Mouse (Mus musculus) stomach, embryonic 16.5 days (tissue): Measurements from ENCODE around the gene Tmem206. TPM values are rescaled to one million over a fixed set of nuclear protein-coding genes. Genes with fewer than 3 reads are reported as not detected.

Source experiments
- ATAC-seq: fragments of 200-750 bp; cut with Nextera tagmentation; 2 replicates; pipeline ENCODE4 v1.8.0; 2017; ENCODE audit warnings: moderate number of reproducible peaks, moderate TSS enrichment; ENCODE audit not compliant: insufficient read depth, low FRiP score
- H3K27ac ChIP-seq: fragments of 300-500 bp; sonication (generic); 2 replicates; pipeline ENCODE4 v1.5.1; 2014; ENCODE audit warnings: low read length
- H3K27me3 ChIP-seq: fragments of 300-500 bp; sonication (generic); 2 replicates; pipeline ENCODE4 v1.6.1; 2014; ENCODE audit warnings: low read length, control low read depth, mixed read lengths; ENCODE audit not compliant: control insufficient read depth, insufficient read depth
- H3K36me3 ChIP-seq: fragments of 300-500 bp; sonication (generic); 2 replicates; pipeline ENCODE4 v1.6.1; 2014; ENCODE audit warnings: low read length; ENCODE audit not compliant: control insufficient read depth, insufficient read depth
- H3K4me1 ChIP-seq: fragments of 300-500 bp; sonication (generic); 2 replicates; pipeline ENCODE4 v1.6.1; 2014; ENCODE audit warnings: low read length, control low read depth, mixed read lengths; ENCODE audit not compliant: control insufficient read depth, insufficient read depth
- H3K4me2 ChIP-seq: fragments of 300-500 bp; sonication (generic); 2 replicates; pipeline ENCODE4 v1.6.1; 2014; ENCODE audit warnings: low read depth, low read length, mixed read lengths
- H3K4me3 ChIP-seq: fragments of 300-500 bp; sonication (generic); replicated peaks from 2 replicates; pipeline ENCODE4 v1.5.1; 2014; ENCODE audit warnings: mild to moderate bottlenecking, low read length
- H3K9ac ChIP-seq: fragments of 300-500 bp; sonication (generic); 2 replicates; pipeline ENCODE4 v1.6.1; 2014; ENCODE audit warnings: low read length
- H3K9me3 ChIP-seq: fragments of 300-500 bp; sonication (generic); replicated peaks from 2 replicates; pipeline ENCODE4 v1.6.1; 2016; ENCODE audit warnings: low read length, control low read depth; ENCODE audit not compliant: control insufficient read depth
- WGBS: fragments of 180-500 bp; shearing (Covaris S2); extraction: QIAGEN DNeasy Blood & Tissue Kit; methylation state at CpG from one replicate; pipeline ENCODE4 v1.1.7; 2014; 5-methylcytosine and 5-hydroxymethylcytosine counted together
- polyA plus RNA-seq: library from polyadenylated mRNA; unstranded; fragments of >200 nt; fragmentation: Nextera tagmentation; extraction: Ambion mirVana; gene quantifications from 2 replicates; pipeline ENCODE4 v1.2.1, GENCODE M21; 2015

Tmem206 gene
- polyA plus RNA-seq, 1 experiment from 2014 or later: 18.2 TPM

DNA sequence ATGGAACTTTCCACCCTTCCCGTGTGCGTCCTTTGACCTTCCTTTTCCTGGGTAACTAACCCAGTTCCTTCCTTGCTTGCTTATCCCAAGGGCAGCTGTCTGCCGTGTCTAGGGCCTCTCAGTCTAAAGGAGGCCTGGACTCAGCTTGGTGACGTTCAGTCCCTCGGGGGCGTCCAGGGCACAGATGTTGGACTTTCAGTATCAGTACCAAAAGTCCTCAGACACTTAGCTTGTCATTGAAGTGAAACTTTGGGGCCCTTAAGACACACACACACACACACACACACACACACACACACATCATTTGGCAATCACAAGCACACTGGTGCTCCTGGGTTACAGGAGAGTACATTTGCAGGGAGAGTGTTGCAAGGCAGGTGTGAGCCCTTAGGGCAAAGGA is 21.5 kb upstream of the Tmem206 start:
- no peak for ATAC-seq
- H3K4me3 ChIP-seq: no peak overlapping the region
- no peak overlapping the region for H3K9ac ChIP-seq
- no peak overlapping the region for H3K27ac ChIP-seq
- H3K27me3 ChIP-seq: no peaks in the 10 kb centered on the region
- H3K4me2 ChIP-seq: no peak overlapping the region
- H3K4me1 ChIP-seq: no peaks in the 10 kb centered on the region
- H3K9me3 ChIP-seq: 0 out of 2 replicates have a peak, but pooled peaks cover 4% of the 10 kb centered on the region
- WGBS: 68% methylated on average over 6 of the region's 6 CpGs
- peaks cover 3% of the 10 kb centered on the region; the same call in 1 of the 2 replicates for H3K36me3 ChIP-seq

DNA sequence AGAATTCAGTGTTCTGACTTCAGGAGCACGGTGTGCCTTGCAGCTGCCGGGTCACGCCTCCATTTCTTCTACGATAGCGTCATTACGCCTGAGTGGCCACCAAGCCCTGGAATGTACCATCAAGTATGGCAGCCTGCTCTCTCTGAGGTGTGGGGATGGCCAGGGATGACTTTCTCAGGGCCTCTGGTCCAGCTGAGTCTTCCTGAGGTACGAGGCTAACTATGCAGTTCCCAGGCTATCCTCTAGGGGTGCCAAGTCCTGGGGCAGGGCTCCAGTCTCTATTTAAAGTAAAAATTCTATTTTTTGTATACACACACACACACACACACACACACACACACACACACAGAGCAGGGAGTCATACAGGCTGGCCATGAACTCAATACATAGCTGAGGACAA is 20.1 kb upstream of the Tmem206 start:
- WGBS: 72% methylated on average over 7 of the region's 7 CpGs
- H3K27ac ChIP-seq: no peak overlapping the region
- 0 out of 2 replicates have a peak, but pooled peaks cover 4% of the 10 kb centered on the region for H3K9me3 ChIP-seq
- H3K4me3 ChIP-seq: no peak overlapping the region
- H3K4me1 ChIP-seq: no peaks in the 10 kb centered on the region
- no peaks in the 10 kb centered on the region for H3K27me3 ChIP-seq
- H3K4me2 ChIP-seq: no peak overlapping the region
- no peak overlapping the region for H3K9ac ChIP-seq
- ATAC-seq: no peak
- H3K36me3 ChIP-seq: peaks cover 3% of the 10 kb centered on the region; the same call in 1 of the 2 replicates

DNA sequence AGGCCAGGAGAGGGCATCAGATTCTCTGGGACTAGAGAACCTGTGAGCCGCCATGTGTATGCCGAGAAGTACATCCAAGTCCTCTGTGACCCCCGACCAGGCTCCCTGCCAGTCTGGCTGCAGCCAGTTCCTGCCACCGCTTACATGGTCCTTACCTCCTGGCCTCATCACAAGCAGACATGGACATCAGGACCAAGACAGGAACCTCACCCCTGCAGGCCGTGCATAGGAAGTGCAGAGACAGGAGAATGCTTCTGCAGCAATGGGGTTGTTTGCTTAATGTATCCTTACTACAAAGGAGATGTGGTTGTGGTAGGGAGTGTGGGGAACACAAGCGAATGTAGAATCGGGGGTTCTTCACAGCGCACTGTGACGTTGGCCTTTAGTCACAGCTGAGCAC is 19.4 kb upstream of the Tmem206 start:
- Histone ChIP-seq H3K27ac (no peak overlapping the region), H3K36me3 (peaks cover 3% of the 10 kb centered on the region; the same call in 1 of the 2 replicates), H3K27me3 (no peaks in the 10 kb centered on the region), H3K9ac (no peak overlapping the region), H3K4me2 (no peak overlapping the region), H3K4me1 (no peaks in the 10 kb centered on the region), H3K9me3 (0 out of 2 replicates have a peak, but pooled peaks cover 4% of the 10 kb centered on the region), H3K4me3 (no peak overlapping the region)
- ATAC-seq: no peak
- WGBS: 89% methylated on average over 9 of the region's 9 CpGs

DNA sequence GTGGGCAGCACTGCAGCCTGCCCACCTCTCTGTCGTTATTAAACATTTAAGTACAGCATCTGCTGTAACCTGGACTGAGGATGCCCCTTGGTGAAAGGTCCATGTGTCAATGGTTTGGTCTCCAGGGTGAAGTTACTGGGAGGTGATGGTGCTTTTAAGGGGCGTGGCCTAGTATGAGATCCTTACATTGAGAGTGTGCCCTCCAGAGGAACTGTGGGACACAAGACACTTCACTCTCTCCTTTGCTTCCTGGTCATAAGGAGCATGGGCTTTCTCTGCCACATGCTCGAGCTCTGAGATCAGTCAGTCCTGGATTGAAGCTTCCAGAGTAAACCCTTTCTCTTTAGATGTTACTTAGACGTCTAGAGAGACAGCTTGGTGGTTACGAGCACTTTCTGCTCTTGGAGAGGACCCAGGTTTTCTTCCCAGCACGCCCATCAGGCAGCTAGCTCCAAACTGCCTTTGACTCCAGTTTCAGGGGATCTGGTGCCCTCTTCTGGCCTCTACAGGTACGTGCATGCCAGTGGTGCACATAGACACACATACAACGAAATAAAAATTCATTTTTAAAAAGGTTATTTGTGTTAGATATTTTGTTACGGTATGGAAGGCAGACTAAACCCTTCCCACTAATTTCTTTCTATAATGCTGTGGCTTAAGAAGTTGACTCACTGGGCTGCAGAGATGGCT is 17.8 kb upstream of the Tmem206 start:
- Histone ChIP-seq H3K27ac (no peak overlapping the region), H3K9ac (no peak overlapping the region), H3K4me1 (peaks cover 1% of the 10 kb centered on the region; the same call in 1 of the 2 replicates), H3K4me2 (no peak overlapping the region), H3K9me3 (0 out of 2 replicates have a peak, but pooled peaks cover 4% of the 10 kb centered on the region), H3K4me3 (no peak overlapping the region), H3K27me3 (no peaks in the 10 kb centered on the region), H3K36me3 (peaks cover 3% of the 10 kb centered on the region; the same call in 1 of the 2 replicates)
- no peak for ATAC-seq
- whole genome bisulfite sequencing: 82% methylated on average over 9 of the region's 9 CpGs

DNA sequence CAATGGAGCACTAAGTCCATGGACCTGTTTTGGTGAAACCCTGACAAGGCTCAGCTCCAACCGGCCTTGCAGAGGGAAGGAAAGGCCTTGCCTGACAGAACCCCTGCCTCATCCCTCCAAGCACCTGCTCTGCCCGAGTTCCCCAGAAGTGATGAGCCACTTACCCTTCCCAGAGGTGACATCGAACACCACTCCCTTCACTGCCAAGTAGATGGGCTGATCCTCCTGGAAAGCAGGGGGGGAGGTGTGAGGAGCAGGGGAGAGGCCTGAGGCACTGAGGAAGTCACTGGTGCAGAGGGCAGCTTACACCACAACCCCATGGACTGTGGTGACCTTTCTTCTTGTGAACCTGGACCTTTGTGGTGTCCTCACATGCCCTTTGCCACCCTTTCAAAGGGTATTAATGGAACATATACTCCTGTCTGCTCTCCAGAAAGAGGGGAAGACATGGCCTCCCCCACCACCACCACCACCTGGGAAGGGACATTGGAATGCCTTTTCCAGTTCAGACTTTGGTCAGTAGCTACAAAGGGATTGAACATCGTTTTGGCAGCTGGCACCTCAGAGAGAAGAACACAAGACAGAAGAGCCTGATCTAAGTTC is 14.3 kb upstream of the Tmem206 start:
- 66% methylated on average over 4 of the region's 4 CpGs for WGBS
- no peak overlapping the region for H3K27ac ChIP-seq
- H3K4me3 ChIP-seq: no peak overlapping the region
- no peak for ATAC-seq
- no peaks in the 10 kb centered on the region for H3K27me3 ChIP-seq
- H3K9me3 ChIP-seq: 0 out of 2 replicates have a peak, but pooled peaks cover 4% of the 10 kb centered on the region
- H3K4me2 ChIP-seq: no peak overlapping the region
- H3K36me3 ChIP-seq: peaks cover 3% of the 10 kb centered on the region; the same call in 1 of the 2 replicates
- peaks cover 6% of the 10 kb centered on the region; the same call in 1 of the 2 replicates for H3K4me1 ChIP-seq
- H3K9ac ChIP-seq: peak overlapping the region; percentile 31; the same call in 1 of the 2 replicates

DNA sequence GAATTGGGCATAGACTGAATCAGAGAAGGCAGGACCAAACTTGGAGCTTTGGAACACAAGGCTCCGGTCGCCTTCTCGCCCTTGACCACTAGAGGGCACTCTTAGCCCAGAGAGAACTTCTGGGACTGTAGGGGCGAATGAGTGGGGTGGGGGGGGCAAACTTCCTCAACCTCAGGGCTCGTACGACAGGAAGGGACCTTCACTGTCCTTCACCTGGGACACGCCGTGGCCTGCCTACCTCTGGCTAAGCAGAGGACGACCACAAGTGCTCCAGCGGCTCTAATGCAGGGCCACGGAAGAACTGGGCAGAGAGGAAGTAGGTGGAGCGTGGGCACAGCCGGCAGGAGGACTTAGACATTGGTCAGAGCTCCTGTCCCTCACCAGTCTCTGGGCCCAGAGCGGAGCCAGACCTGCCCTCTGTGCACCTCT is 13.2 kb upstream of the Tmem206 start:
- peak; percentile 93 for ATAC-seq
- 0 out of 2 replicates have a peak, but pooled peaks cover 4% of the 10 kb centered on the region for H3K9me3 ChIP-seq
- no peaks in the 10 kb centered on the region for H3K27me3 ChIP-seq
- no peaks in the 10 kb centered on the region for H3K36me3 ChIP-seq
- peaks cover 6% of the 10 kb centered on the region; the same call in 1 of the 2 replicates for H3K4me1 ChIP-seq
- peak overlapping the region; percentile 75 for H3K9ac ChIP-seq
- H3K4me2 ChIP-seq: peak overlapping the region; percentile 57
- peak overlapping the region; percentile 62 for H3K4me3 ChIP-seq
- under 1% methylated on average over 14 of the region's 14 CpGs for WGBS
- peak overlapping the region; percentile 28; the same call in 1 of the 2 replicates for H3K27ac ChIP-seq

DNA sequence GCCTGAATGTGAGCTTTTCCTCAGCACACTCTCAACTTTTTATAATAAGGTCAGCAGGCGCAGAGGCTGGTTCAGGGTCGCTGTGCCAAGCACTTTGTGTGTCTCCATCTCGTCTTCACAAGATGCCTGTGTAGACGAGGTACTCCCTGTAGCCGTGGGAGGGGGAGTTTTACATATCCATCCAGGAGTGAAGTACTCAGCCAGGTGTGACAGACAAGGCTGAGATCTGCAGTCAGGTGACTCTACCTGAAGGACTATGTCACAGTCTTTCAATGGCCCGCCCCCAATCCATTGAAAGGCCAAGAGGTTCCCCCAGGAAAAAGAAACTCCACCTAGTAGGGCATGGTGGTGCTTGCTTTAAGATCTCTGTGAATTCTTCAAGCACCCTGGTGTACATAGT is 12.6 kb upstream of the Tmem206 start:
- 58% methylated on average over 6 of the region's 6 CpGs for WGBS
- H3K27ac ChIP-seq: peak overlapping the region; percentile 28; the same call in 1 of the 2 replicates
- no peak for ATAC-seq

DNA sequence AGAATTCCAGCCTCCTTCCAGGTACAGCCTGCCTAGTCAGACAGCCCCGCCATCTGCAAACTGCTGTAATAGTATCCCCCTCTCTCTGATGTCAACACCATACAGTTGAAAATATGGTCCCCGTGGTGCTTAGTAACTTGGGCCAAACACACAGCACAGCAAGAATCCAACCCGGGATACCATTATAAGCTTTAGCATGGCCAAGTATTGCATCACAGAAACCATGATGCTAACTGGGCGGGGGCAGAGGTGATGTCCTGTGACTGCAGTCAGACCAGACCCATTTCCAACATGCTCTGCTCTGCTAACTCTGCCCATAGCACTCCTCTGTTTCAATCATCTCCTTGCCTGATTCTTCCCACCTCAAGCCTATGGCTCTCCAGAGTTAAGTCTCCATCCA is 11.8 kb upstream of the Tmem206 start:
- no peaks in the 10 kb centered on the region for H3K36me3 ChIP-seq
- H3K27me3 ChIP-seq: no peaks in the 10 kb centered on the region
- H3K27ac ChIP-seq: no peak overlapping the region
- H3K4me1 ChIP-seq: peaks cover 6% of the 10 kb centered on the region; the same call in 1 of the 2 replicates
- H3K9ac ChIP-seq: no peak overlapping the region
- H3K4me2 ChIP-seq: no peak overlapping the region
- ATAC-seq: no peak
- no peaks in the 10 kb centered on the region for H3K9me3 ChIP-seq
- WGBS: 72% methylated on average over 4 of the region's 4 CpGs
- no peak overlapping the region for H3K4me3 ChIP-seq

More for the DNA sequence above, 12.6 kb upstream of the Tmem206 start:
- peak overlapping the region; percentile 57 for H3K4me2 ChIP-seq
- no peaks in the 10 kb centered on the region for H3K27me3 ChIP-seq
- H3K36me3 ChIP-seq: no peaks in the 10 kb centered on the region
- peak overlapping the region; percentile 62 for H3K4me3 ChIP-seq
- H3K9ac ChIP-seq: peak overlapping the region; percentile 75
- H3K9me3 ChIP-seq: 0 out of 2 replicates have a peak, but pooled peaks cover 1% of the 10 kb centered on the region
- H3K4me1 ChIP-seq: peaks cover 6% of the 10 kb centered on the region; the same call in 1 of the 2 replicates

DNA sequence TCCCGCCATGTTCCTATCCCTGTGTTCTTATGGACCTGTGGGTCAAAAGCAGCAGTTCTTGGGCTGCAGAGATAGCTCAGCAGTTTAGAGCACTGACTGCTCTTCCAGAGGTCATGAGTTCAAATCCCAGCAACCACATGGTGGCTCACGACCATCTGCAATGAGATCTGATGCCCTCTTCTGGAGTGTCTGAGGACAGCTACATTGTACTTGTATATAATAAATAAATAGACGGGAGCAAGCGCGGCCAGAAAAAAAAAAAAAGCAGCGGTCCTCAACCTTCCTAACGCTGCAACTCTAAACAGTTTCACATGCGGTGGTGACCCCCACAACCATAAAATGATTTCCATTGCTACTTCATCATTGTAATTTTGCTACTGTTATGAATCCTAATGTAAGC is 8.9 kb upstream of the Tmem206 start:
- peak overlapping the region; percentile 73 for H3K4me3 ChIP-seq
- no peaks in the 10 kb centered on the region for H3K36me3 ChIP-seq
- no peaks in the 10 kb centered on the region for H3K27me3 ChIP-seq
- H3K4me1 ChIP-seq: peaks cover 6% of the 10 kb centered on the region; the same call in 1 of the 2 replicates
- WGBS: 76% methylated on average over 8 of the region's 8 CpGs
- H3K4me2 ChIP-seq: peak overlapping the region; percentile 62
- no peak for ATAC-seq
- H3K9me3 ChIP-seq: no peaks in the 10 kb centered on the region
- H3K9ac ChIP-seq: peak overlapping the region; percentile 97; the same call in 1 of the 2 replicates
- no peak overlapping the region for H3K27ac ChIP-seq
